In the genomic region with DNA sequence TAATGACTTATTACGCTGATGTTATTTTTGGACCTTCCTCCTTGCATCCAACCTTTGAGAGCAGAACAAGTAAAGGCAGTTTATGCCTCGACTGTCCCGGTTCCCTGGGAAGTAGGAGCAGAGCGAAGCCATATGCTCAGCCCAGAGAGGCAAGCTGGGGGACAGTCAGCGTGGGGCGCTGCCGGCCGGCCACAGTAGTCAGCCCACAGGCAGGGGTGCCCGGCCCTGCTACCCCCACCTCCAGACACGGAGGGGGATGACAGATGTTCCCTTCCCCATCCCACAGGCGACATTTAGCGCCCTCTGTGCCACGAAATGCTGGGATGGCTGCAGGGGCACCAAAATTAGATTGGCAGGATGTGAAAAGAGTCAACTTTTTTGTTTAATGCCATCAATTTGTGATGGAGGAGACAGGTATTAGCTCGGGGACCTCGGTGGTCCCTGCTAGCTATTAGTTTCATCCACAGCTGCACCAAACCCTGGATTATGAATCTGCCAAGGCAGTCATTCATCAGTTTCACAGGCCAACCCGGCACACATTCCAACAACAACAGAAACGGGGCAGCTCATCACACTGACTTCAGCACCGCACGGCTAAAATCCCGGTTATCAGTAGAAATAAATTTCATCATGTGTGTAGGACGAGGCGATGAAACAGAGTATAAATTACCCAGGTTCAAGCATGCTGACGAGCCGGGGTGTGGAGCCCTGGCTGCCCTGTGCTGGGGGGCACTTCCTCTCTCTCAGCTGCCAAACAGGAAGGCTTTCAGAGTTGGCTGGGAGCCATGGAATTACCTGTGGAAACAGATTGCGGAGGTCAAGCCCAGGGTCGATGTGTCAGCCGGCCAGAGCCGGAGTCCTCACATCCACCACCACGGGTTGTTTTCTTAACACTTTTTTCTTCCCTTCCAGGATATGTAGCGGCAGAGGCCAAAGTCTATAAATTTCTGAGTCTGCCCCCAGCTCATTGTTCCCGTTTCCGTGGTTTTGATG, we compare ENCODE assay signal across 8 mouse cellular contexts.
A peak's percentile ranks its signal among the peaks of the same experiment; 100 is the strongest.
DNase-seq lines count a peak whose midpoint lies in the region; ATAC-seq and TF ChIP-seq lines count a peak whose summit lies in the region.

No protein-coding gene starts in this region.

- peaks cover 45% of the 10 kb centered on the region for H3K27me3 ChIP-seq in lung, embryonic 15.5 days
- no peaks in the 10 kb centered on the region for H3K27me3 ChIP-seq in neural tube, embryonic 14.5 days (ENCODE audit: control insufficient read depth, insufficient read depth, low read length)

- H3K36me3 ChIP-seq in lung, embryonic 15.5 days = no peaks in the 10 kb centered on the region
- H3K36me3 ChIP-seq in neural tube, embryonic 14.5 days (ENCODE audit: control insufficient read depth, insufficient read depth, low read length) = no peaks in the 10 kb centered on the region

- peak overlapping the region; percentile 26 for H3K4me2 ChIP-seq in lung, embryonic 15.5 days
- H3K4me2 ChIP-seq in neural tube, embryonic 14.5 days (ENCODE audit: low read depth, low read length) = no peak overlapping the region; the same call in 1 of the 2 replicates

- peak; percentile 31; the same call in 1 of the 2 replicates for ATAC-seq in lung, embryonic 15.5 days (ENCODE audit: borderline replicate concordance, extremely low read depth, low FRiP score, low TSS enrichment)
- no peak for ATAC-seq in neural tube, embryonic 14.5 days (ENCODE audit: low read depth)

- DNase-seq in lung, adult 2 months = no peak
- DNase-seq in heart, postnatal 14 days = peak; percentile 35 to 42
- peak; percentile 72 to 80 for DNase-seq in kidney, postnatal 4 days
- DNase-seq in layer of hippocampus, adult 11-12 months (ENCODE audit: low spot score) = no peak
- no peak for DNase-seq in left cerebral cortex, adult 9 months (ENCODE audit: low spot score in 2 of 2)
- DNase-seq in layer of hippocampus, postnatal 25 days (ENCODE audit: extremely low spot score in 1 of 2, low spot score in 1 of 2) = no peak

- H3K9ac ChIP-seq in lung, embryonic 15.5 days = no peak overlapping the region
- H3K9ac ChIP-seq in neural tube, embryonic 14.5 days (replicated peaks; ENCODE audit: low read depth, low read length) = no peak overlapping the region

- WGBS in lung, embryonic 15.5 days = 27% methylated on average over 32 of the region's 32 CpGs
- 29% methylated on average over 32 of the region's 32 CpGs for WGBS in lung, adult 2 months
- WGBS in neural tube, embryonic 14.5 days = 23% methylated on average over 32 of the region's 32 CpGs

- intact Hi-C loops in heart, postnatal 14 days (cut with DNase I) = no loop called here

- H3K4me1 ChIP-seq in lung, embryonic 15.5 days = peaks cover 9% of the 10 kb centered on the region
- H3K4me1 ChIP-seq in lung, adult 2 months (ENCODE audit: control insufficient read depth, insufficient read depth, low read length) = no peaks in the 10 kb centered on the region
- peaks cover 28% of the 10 kb centered on the region for H3K4me1 ChIP-seq in neural tube, embryonic 14.5 days (ENCODE audit: control insufficient read depth, insufficient read depth, low read length)

- H3K4me3 ChIP-seq in lung, embryonic 15.5 days = no peak overlapping the region
- no peak overlapping the region for H3K4me3 ChIP-seq in lung, adult 2 months (replicated peaks; ENCODE audit: extremely low read depth, low read depth, low read length)
- no peak overlapping the region for H3K4me3 ChIP-seq in neural tube, embryonic 14.5 days (ENCODE audit: low read depth, low read length)

- no peaks in the 10 kb centered on the region for H3K9me3 ChIP-seq in lung, embryonic 15.5 days
- no peaks in the 10 kb centered on the region for H3K9me3 ChIP-seq in neural tube, embryonic 14.5 days (ENCODE audit: control insufficient read depth, low read length)

- no peak for TF ChIP-seq POLR2A in lung, adult 2 months (IDR thresholded peaks at IDR 0.05; ENCODE audit: borderline replicate concordance, extremely low read depth, low read depth, low read length)

- no peak for TF ChIP-seq CTCF in lung, adult 2 months (IDR thresholded peaks at IDR 0.05; ENCODE audit: insufficient read depth, low read length)

- no peak overlapping the region for H3K27ac ChIP-seq in lung, embryonic 15.5 days
- peak overlapping the region; percentile 40 for H3K27ac ChIP-seq in neural tube, embryonic 14.5 days (ENCODE audit: low read depth, low read length)

Comparison
In these comparisons a context has a peak if more than half of its experiments do, and no peak if none do; other contexts are left out.
1. DNase-seq: peak in heart, postnatal 14 days (2 of 2) and kidney, postnatal 4 days (2 of 2); none in lung, adult 2 months (single experiment), layer of hippocampus, adult 11-12 months (single experiment), left cerebral cortex, adult 9 months (0 of 2) and layer of hippocampus, postnatal 25 days (0 of 2).